Mouse (Mus musculus) MEL (cell line): ENCODE measurements around the gene Ndufv1.

Experiments
- CTCF ChIP-seq, 3 experiments: IDR thresholded peaks in 2 of 3; conservative IDR thresholded peaks in 1 of 3; 2 replicates each; pipeline ENCODE4 v1.5.1; 2011 to 2012; ENCODE audit warnings: low read length in 3 of 3, low read depth in 2 of 3, mild to moderate bottlenecking in 2 of 3, improper control_type of control experiment in 1 of 3, inconsistent platforms in 1 of 3, mixed read lengths in 1 of 3, moderate library complexity in 1 of 3; ENCODE audit not compliant: control insufficient read depth in 1 of 3, insufficient read depth in 1 of 3, poor library complexity in 1 of 3, severe bottlenecking in 1 of 3
- EP300 ChIP-seq, 2 experiments: IDR thresholded peaks; 2 replicates each; pipeline ENCODE4 v1.6.1; 2011; ENCODE audit warnings: improper control_type of control experiment in 2 of 2, low read length in 2 of 2, low read depth in 1 of 2, mild to moderate bottlenecking in 1 of 2
- ZNF384 ChIP-seq: IDR thresholded peaks from 2 replicates; pipeline ENCODE4 v1.6.1; 2012; ENCODE audit warnings: low read depth, mild to moderate bottlenecking, inconsistent platforms, low read length, improper control_type of control experiment

DNA sequence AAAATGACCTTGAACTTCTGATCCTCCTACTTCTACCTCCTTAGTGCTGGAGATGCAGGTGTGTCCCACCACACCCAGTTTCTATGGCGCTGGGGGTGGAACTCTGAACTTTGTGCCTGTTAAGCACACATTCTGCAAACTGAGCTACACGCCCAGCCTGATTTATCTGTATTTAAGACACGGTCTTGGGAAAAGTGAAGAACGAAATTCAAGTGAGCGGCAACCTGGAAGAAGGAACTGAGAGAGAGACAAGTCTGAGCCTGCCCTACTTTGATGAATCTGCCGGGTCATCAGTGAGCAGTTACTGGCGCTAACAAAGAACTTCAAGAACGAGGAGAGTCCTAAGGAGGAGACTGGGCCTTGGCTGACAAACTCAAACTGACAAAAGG, 34.3 kb upstream of the Ndufv1 start:
- TF ChIP-seq EP300 (IDR thresholded peaks at IDR 0.05; ENCODE audit: low read depth in 1 of 2, low read length in 2 of 2), result no peak
- no peak for TF ChIP-seq ZNF384
- TF ChIP-seq CTCF (IDR thresholded peaks at IDR 0.05 in 2 of 3, conservative IDR thresholded peaks at IDR 0.05 in 1 of 3; ENCODE audit: control insufficient read depth in 1 of 3, insufficient read depth in 1 of 3, low read depth in 2 of 3, low read length in 3 of 3, poor library complexity in 1 of 3, severe bottlenecking in 1 of 3), result no peak
